Mouse (Mus musculus) megakaryocyte, embryonic 14.5 days (primary cell): ENCODE results near the gene Prlh. TPM values are rescaled to one million over a fixed set of nuclear protein-coding genes. Genes with fewer than 3 reads are reported as not detected.

Experiments
- H3K27me3 ChIP-seq: replicated peaks from 2 replicates; pipeline ENCODE3; 2012; ENCODE audit warnings: inconsistent platforms
- H3K36me3 ChIP-seq: replicated peaks from 2 replicates; pipeline ENCODE3; 2012; ENCODE audit warnings: low read length, inconsistent platforms, mixed read lengths
- H3K4me1 ChIP-seq: 2 replicates; pipeline ENCODE4 v1.6.1; 2012; ENCODE audit warnings: inconsistent platforms
- H3K4me3 ChIP-seq: replicated peaks from 2 replicates; pipeline ENCODE3; 2012; ENCODE audit warnings: moderate library complexity, mild to moderate bottlenecking, inconsistent platforms
- H3K9me3 ChIP-seq: 2 replicates; pipeline ENCODE4 v1.6.1; 2012; ENCODE audit warnings: inconsistent platforms
- FLI1 ChIP-seq: IDR thresholded peaks from 2 replicates; pipeline ENCODE4 v1.6.1; 2012; ENCODE audit warnings: low read length, inconsistent platforms, mixed read lengths
- GATA1 ChIP-seq: IDR thresholded peaks from 3 replicates; pipeline ENCODE4 v1.6.1; 2012; ENCODE audit warnings: mixed read lengths, low read length, inconsistent platforms, borderline replicate concordance
- polyA plus RNA-seq: library from polyadenylated mRNA; stranded (reverse); fragments of >175 nt; gene quantifications from 2 replicates; pipeline ENCODE4 v1.2.3, GENCODE M21; 2012; ENCODE audit warnings: low replicate concordance; ENCODE audit not compliant: insufficient read depth

Gene Prlh
- polyA plus RNA-seq, result not detected in 2 replicates

DNA sequence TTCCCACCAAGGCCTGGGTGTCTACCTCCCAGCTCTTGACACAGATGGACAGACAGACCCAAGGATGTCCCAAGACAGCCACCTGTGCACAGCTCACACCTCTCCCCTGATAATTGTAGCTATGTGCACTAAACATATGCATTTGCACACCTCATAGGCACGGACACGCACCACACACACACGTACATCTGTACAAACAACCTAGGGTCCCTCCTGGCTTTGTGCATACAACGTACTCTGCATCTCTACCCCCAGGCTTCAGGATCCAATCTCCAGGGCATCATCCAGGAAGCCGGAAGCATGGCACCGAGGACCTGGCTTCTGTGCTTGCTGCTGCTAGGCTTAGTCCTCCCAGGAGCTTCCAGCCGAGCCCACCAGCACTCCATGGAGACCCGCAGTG lies at the start of gene Prlh:
Gene Prlh, plus strand, starts transcription at position 301 of the 400 bp plus-strand sequence.
- Histone ChIP-seq H3K4me1 (peaks cover 8% of the 10 kb centered on the region), H3K9me3 (no peaks in the 10 kb centered on the region), H3K36me3 (no peaks in the 10 kb centered on the region), H3K4me3 (no peak within 1 kb of the TSS), H3K27me3 (peaks cover 50% of the 10 kb centered on the region)
- no peak for TF ChIP-seq FLI1
- TF ChIP-seq GATA1, result no peak

DNA sequence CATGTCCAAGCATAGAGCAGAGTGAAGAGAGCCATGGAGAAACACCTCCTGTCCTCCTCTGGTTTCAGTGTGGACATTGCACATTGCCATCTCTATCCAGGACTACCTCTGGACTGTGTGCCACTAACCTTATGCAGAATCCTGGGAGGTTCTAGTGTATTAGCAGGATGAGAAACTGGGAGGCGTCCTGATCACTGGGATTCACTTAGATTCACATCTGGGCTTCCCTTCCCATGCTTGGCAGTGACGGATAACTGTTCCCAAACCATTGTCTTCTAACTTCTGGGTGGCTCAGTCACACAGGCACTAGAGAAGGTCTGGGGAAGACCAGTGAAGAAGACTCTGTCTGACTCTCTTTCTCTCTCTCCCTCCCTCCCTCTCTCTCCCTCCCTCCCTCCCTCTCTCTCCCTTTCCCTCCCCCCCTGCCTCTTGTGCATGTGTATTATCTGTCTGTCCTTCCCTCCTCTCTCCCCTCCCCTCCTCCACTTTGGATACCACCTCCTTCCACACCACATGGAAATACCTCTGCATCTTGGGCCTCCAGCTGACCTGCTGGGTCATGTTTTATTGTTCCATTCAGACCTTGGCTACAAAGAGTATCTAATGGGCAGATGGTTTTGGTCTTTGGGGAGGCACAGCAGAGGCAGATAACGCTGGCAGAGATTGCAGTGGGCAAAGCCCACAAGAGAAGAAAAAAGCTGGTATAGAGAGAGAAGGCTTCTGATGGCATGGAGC lies 49.5 kb upstream of the Prlh start:
- TF ChIP-seq GATA1, result no peak
- no peak for TF ChIP-seq FLI1
- no peaks in the 10 kb centered on the region for H3K36me3 ChIP-seq
- no peak overlapping the region for H3K4me3 ChIP-seq
- H3K4me1 ChIP-seq, result no peaks in the 10 kb centered on the region
- H3K9me3 ChIP-seq, result peaks cover 11% of the 10 kb centered on the region
- peaks cover 47% of the 10 kb centered on the region for H3K27me3 ChIP-seq

DNA sequence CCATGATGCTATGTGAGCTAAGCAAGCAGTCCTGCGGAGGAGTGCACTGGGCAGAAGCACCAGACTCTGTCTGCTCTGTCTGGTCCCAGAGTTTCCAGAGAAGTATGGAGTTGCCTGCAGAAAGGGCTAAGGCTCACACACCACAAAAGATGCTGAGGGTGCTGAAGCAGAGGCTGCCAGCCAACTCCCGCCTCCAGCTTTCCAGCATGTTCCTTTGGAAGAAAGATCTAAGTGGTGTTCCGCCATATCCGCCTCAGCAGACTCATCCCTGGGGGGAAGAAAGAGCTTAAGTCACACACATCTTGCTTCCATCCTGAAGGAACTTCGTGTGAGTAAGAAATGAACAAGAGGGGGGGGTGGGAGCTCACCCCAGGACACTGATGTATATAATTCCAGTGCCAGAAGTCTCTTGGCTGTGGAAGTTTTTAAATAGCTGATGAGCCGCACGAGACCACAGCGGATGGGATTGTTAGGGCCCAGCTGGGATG lies 48.9 kb upstream of the Prlh start:
- no peaks in the 10 kb centered on the region for H3K36me3 ChIP-seq
- H3K4me3 ChIP-seq, result no peak overlapping the region
- no peaks in the 10 kb centered on the region for H3K4me1 ChIP-seq
- H3K27me3 ChIP-seq, result peaks cover 51% of the 10 kb centered on the region
- no peak for TF ChIP-seq GATA1
- TF ChIP-seq FLI1, result no peak
- peaks cover 11% of the 10 kb centered on the region for H3K9me3 ChIP-seq

DNA sequence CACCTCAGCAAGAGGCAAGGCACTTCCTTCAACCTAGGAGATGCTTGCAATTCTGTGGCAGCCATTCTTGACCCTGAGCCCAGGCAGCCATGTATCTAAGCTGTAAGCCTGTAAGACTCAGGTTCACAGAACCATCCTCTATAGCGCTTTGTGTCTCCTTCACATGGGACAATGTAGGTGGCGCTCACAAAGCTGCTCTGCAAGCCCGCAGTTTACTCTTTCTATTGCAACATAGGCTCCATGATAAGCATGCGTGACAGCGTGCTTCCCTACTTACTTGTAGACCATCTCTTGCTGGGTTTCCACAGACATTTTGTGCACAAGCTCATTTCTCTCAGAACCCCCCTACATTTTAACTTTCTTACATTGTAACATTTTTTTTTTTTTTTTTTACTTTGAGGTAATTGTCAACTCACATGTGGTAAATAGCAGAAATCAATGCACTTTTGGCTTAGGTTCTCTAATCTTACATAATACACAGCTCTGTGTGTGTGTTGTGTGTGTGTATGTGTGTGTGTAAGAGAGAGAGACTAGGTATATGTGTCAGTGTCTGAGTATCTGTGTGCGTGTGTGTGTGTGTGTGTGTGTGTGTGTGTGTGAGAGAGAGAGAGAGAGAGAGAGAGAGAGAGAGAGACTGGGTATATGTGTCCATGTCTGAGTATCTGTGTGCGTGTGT lies 48.0 kb upstream of the Prlh start:
- Histone ChIP-seq H3K4me3 (no peak overlapping the region), H3K4me1 (no peaks in the 10 kb centered on the region), H3K9me3 (peaks cover 8% of the 10 kb centered on the region), H3K36me3 (no peaks in the 10 kb centered on the region), H3K27me3 (peaks cover 57% of the 10 kb centered on the region)
- TF ChIP-seq GATA1 (no peak), FLI1 (no peak)

DNA sequence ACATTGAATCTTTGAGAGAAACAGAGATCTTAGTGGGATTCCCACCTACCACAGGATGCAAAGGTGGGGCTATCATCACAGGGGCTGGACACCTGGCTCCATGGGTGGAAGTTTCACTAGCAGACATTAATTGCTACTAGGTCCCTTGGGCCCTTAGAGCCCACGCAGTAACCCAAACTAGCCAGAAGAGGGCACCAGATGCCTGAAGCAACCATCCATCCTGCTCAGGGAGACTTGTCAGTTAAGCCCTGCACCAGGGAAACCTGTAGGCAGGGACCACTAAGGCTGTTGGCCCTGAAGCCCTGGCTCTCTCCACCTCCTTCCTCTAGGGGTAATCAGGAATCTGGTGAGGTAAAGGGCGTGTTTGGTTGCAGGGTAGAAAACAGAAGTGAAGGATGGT lies 46.6 kb upstream of the Prlh start:
- peaks cover 8% of the 10 kb centered on the region for H3K9me3 ChIP-seq
- TF ChIP-seq GATA1 (no peak), FLI1 (no peak)
- H3K4me3 ChIP-seq, result no peak overlapping the region
- no peaks in the 10 kb centered on the region for H3K36me3 ChIP-seq
- peaks cover 65% of the 10 kb centered on the region for H3K27me3 ChIP-seq
- H3K4me1 ChIP-seq, result no peaks in the 10 kb centered on the region

DNA sequence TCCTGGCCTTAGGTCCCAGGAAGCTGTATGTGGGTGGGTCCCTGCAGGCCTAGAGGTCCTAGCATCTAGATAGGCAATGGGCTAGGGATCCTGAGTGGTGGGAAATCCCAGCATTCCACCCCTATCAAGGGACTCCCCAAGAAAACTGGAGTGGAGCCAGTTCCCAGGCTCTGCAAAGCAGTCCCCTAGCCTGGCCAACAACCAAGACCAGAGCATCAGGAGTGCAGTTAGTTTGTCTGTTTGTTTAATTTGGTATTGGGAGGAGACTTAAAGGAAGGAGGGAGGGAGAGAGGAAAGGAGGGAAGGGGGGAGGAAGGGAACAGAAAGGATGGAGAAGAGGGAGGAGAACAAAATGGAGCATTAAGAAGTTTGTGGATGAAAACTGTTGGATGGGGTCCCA lies 43.7 kb upstream of the Prlh start:
- Histone ChIP-seq H3K4me3 (no peak overlapping the region), H3K36me3 (no peaks in the 10 kb centered on the region), H3K9me3 (no peaks in the 10 kb centered on the region), H3K4me1 (no peaks in the 10 kb centered on the region), H3K27me3 (peaks cover 54% of the 10 kb centered on the region)
- TF ChIP-seq FLI1, result no peak

DNA sequence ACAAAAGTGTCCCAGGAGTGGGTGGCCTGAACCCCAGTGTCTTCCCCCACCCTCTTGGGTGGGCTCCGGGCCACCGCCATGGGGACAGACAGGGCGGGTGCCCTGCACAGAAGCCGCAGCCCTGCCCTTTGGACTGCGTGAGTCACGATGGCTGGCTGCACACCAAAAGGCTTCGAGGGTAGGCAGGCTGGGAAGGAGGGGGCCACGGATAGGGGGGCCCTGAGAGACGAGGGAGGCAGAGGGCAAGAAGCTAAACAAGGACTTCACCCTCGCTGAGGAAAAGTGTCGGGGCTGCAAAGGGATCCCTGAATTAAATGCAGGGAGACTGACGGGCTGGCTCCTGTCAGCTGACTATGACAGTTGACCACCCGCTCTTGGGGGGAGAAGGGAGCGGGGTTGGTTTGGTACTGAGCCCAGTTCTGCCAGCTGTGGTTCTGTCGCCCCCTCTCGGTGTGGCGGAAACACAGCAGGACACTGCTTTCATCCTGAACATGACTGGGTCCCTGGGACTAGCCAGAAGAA lies 43.2 kb upstream of the Prlh start:
- peaks cover 57% of the 10 kb centered on the region for H3K27me3 ChIP-seq
- no peaks in the 10 kb centered on the region for H3K36me3 ChIP-seq
- H3K9me3 ChIP-seq, result no peaks in the 10 kb centered on the region
- H3K4me1 ChIP-seq, result peaks cover under 1% of the 10 kb centered on the region; the same call in 1 of the 2 replicates
- no peak for TF ChIP-seq GATA1
- no peak for TF ChIP-seq FLI1
- no peak overlapping the region for H3K4me3 ChIP-seq

DNA sequence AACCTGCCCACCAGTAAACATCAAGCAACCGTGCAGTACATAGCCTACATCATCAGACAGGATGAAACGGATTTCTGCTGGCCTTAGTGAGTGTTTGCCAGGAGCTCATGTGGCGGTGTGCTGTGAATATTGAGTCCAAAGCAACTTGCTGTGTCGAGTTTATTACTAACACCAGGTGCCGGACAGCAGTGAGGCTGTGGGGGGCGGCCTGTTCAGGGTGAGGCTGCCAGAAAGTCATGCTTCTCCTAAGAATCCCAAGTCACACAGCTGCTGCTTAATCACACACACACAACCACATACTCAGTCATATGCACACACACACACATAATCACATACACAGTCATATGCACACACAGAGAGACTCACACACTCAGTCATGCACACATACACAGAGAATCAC lies 39.7 kb upstream of the Prlh start:
- Histone ChIP-seq H3K36me3 (no peaks in the 10 kb centered on the region), H3K9me3 (no peaks in the 10 kb centered on the region), H3K27me3 (peaks cover 76% of the 10 kb centered on the region), H3K4me1 (peaks cover 11% of the 10 kb centered on the region), H3K4me3 (no peak overlapping the region)
- TF ChIP-seq FLI1 (no peak), GATA1 (no peak)

DNA sequence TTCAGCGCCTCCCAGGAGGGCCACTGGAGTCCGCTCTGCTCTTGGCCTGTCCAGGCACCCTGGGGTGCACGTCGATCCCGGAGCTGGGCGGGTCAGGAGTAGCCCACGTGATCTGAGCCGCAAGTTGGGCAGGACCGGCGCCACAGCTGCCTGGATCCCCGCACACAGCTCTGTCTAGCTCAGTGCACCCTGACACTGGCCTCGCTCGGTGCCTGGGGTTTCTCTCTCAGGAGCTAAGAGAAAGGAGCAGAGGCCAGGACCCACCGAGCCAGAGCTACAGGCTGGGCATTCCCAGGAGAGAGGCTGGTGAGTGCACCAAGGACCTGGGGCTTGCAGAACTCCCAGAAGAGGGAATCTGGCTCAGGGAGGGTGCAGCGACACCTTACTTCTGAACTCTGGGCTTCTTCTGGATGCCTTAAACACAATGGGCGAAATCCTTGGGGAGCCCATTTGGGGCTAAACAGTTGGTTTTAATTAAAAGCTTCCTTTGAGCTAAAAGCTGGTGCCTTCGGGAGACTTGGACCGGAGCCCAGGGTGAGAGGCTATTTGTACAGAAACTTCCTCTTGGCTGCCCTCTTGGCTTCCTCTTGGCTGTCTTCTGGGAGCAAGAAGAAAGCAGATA lies 37.8 kb upstream of the Prlh start, which contains the start of gene Mlph:
Gene Mlph, plus strand, starts transcription at position 138 of the 622 bp plus-strand sequence.
- Histone ChIP-seq H3K27me3 (peaks cover 74% of the 10 kb centered on the region), H3K36me3 (no peaks in the 10 kb centered on the region), H3K4me1 (peaks cover 11% of the 10 kb centered on the region), H3K9me3 (peaks cover 4% of the 10 kb centered on the region), H3K4me3 (peak within 1 kb of the TSS; percentile 64)
- TF ChIP-seq GATA1 (no peak), FLI1 (no peak)

DNA sequence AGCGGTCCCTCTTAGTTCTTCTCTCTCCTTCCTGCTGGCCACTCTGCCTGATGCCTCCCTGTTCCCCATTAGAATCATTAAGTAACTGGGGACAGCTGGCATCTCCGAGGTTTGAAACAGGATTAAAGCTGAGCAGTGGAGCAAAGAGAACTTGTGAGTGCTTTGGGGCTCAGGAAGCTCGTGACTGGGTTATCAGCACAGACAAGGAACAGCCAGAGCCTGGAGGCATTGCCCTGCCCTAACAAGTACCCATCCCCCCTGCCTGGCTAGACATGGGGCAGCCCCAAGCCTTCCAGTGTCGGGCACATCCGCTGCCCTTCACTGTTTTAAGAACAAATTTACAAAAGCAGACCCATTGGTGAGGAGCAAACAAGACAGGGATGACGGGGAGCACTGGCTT lies 35.4 kb upstream of the Prlh start:
- H3K4me3 ChIP-seq, result no peak overlapping the region
- TF ChIP-seq GATA1 (no peak), FLI1 (no peak)
- H3K36me3 ChIP-seq, result no peaks in the 10 kb centered on the region
- H3K27me3 ChIP-seq, result peaks cover 84% of the 10 kb centered on the region
- H3K4me1 ChIP-seq, result peaks cover 11% of the 10 kb centered on the region
- peaks cover 6% of the 10 kb centered on the region for H3K9me3 ChIP-seq
